Mouse (Mus musculus) embryonic facial prominence, embryonic 13.5 days (tissue): ENCODE measurements around the gene Prdx1. TPM values are rescaled to one million over a fixed set of nuclear protein-coding genes. Genes with fewer than 3 reads are reported as not detected.
"Not testable (repeated sequence)": the region's sequence is repeated elsewhere in the genome, so short reads cannot be mapped to it uniquely, and the experiment has no call there.

Experiments
- ATAC-seq: fragments of 200-750 bp; cut with Nextera tagmentation; 2 replicates; pipeline ENCODE4 v1.8.0; 2017; ENCODE audit warnings: low read depth; ENCODE audit not compliant: insufficient number of reproducible peaks, insufficient read depth, low FRiP score, low TSS enrichment
- H3K27ac ChIP-seq: fragments of 300-500 bp; sonication (generic); 2 replicates; pipeline ENCODE4 v1.5.1; 2015; ENCODE audit warnings: moderate library complexity, mild to moderate bottlenecking, inconsistent platforms
- H3K27me3 ChIP-seq: fragments of 300-500 bp; sonication (generic); 2 replicates; pipeline ENCODE4 v1.6.1; 2015; ENCODE audit warnings: mild to moderate bottlenecking, inconsistent platforms
- H3K36me3 ChIP-seq: fragments of 300-500 bp; sonication (generic); 2 replicates; pipeline ENCODE4 v1.6.1; 2015; ENCODE audit warnings: mild to moderate bottlenecking, inconsistent platforms
- H3K4me1 ChIP-seq: fragments of 300-500 bp; sonication (generic); 2 replicates; pipeline ENCODE4 v1.6.1; 2015; ENCODE audit warnings: inconsistent platforms
- H3K4me2 ChIP-seq: fragments of 300-500 bp; sonication (generic); 2 replicates; pipeline ENCODE4 v1.6.1; 2015; ENCODE audit warnings: moderate library complexity, mild to moderate bottlenecking, inconsistent platforms
- H3K4me3 ChIP-seq: fragments of 300-500 bp; sonication (generic); 2 replicates; pipeline ENCODE4 v1.5.1; 2015; ENCODE audit warnings: mild to moderate bottlenecking, inconsistent platforms
- H3K9ac ChIP-seq: fragments of 300-500 bp; sonication (generic); 2 replicates; pipeline ENCODE4 v1.6.1; 2015; ENCODE audit warnings: mild to moderate bottlenecking, inconsistent platforms
- H3K9me3 ChIP-seq: fragments of 300-500 bp; sonication (generic); 2 replicates; pipeline ENCODE4 v1.6.1; 2016; ENCODE audit warnings: inconsistent platforms
- WGBS: fragments of 180-500 bp; shearing (Covaris S2); methylation state at CpG from one replicate; pipeline ENCODE4 v1.1.7; 2015; ENCODE audit warnings: mixed read lengths; 5-methylcytosine and 5-hydroxymethylcytosine counted together
- polyA plus RNA-seq: library from polyadenylated mRNA; unstranded; fragments of >200 nt; fragmentation: Nextera tagmentation; extraction: Ambion mirVana; gene quantifications from 2 replicates; pipeline ENCODE4 v1.2.1, GENCODE M21; 2015

Prdx1 gene
- polyA plus RNA-seq, 1 experiment from 2014 or later = 1,215 TPM

DNA sequence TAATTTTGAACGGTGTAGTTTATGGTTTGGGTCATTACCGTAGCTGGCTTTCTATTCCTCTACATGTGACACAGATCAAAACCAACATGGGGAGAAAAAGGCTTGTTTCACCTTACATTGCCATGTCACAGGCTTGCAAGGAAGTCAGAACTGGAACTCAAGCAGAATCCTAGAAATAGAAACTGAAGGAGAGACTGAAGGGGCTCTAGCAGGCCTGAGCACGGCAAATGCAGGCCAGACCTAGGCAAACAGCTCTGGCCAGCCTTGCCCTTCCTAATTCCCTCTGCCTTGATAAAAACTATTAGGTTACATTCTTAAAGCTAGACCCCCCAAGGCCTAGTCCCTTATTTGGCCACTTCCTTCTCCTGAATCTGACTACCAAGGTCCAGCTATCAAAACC, 29.7 kb upstream of the Prdx1 start:
- H3K4me2 ChIP-seq = no peak overlapping the region
- no peak for ATAC-seq
- no peaks in the 10 kb centered on the region for H3K36me3 ChIP-seq
- 59% methylated on average over 3 of the region's 3 CpGs for WGBS
- no peak overlapping the region for H3K9ac ChIP-seq
- no peak overlapping the region for H3K4me3 ChIP-seq
- H3K27me3 ChIP-seq = no peaks in the 10 kb centered on the region
- H3K27ac ChIP-seq = no peak overlapping the region
- H3K4me1 ChIP-seq = peaks cover 3% of the 10 kb centered on the region; the same call in 1 of the 2 replicates
- no peaks in the 10 kb centered on the region for H3K9me3 ChIP-seq

DNA sequence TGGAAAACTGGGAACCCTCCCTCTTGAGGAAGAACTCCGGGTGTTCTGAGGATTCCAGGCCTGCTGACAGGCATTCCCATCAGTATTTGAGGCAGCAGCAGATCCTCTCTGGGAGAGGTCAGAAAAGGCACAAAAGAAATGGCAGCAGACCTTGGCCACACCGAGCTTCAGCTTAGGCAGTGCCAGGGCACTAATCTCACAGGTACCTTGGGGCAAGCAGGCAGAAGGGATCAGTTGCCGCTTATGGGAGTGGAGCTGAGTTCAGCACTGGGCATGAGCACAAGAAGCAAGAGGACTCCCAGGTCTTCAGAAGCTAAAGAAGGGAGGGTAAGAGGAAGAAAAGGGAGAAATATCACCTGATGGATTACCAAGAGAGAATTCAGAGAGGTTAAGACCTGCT, 27.4 kb upstream of the Prdx1 start:
- no peak overlapping the region for H3K9ac ChIP-seq
- no peak for ATAC-seq
- H3K36me3 ChIP-seq = no peaks in the 10 kb centered on the region
- H3K27ac ChIP-seq = no peak overlapping the region
- H3K9me3 ChIP-seq = no peaks in the 10 kb centered on the region
- H3K4me2 ChIP-seq = no peak overlapping the region
- 53% methylated on average over 3 of the region's 3 CpGs for WGBS
- H3K4me1 ChIP-seq = no peaks in the 10 kb centered on the region
- no peak overlapping the region for H3K4me3 ChIP-seq
- no peaks in the 10 kb centered on the region for H3K27me3 ChIP-seq

DNA sequence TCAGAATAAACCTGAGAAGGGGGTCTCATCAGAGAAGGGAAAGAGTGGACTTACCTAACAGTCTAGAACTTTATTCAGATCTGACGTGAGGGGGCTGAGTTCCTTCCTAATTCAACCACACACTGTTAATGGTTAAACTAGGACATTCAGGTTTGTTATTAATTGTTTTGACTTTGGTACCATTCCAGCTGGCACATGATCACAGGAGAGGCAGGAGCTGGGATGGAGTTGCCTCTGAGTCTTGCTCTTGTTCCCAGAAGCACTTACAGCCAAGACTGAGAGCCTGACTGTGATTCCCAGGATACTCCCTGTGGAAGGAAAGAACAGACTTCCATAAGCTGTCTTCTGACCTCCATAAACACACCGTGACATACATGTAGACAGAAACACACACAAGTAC, 25.9 kb upstream of the Prdx1 start:
- no peaks in the 10 kb centered on the region for H3K36me3 ChIP-seq
- no peak overlapping the region for H3K4me2 ChIP-seq
- no peaks in the 10 kb centered on the region for H3K27me3 ChIP-seq
- H3K4me3 ChIP-seq = no peak overlapping the region
- no peak for ATAC-seq
- H3K4me1 ChIP-seq = no peaks in the 10 kb centered on the region
- no peaks in the 10 kb centered on the region for H3K9me3 ChIP-seq
- no peak overlapping the region for H3K27ac ChIP-seq
- no peak overlapping the region for H3K9ac ChIP-seq
- 79% methylated on average over 2 of the region's 2 CpGs for whole genome bisulfite sequencing

DNA sequence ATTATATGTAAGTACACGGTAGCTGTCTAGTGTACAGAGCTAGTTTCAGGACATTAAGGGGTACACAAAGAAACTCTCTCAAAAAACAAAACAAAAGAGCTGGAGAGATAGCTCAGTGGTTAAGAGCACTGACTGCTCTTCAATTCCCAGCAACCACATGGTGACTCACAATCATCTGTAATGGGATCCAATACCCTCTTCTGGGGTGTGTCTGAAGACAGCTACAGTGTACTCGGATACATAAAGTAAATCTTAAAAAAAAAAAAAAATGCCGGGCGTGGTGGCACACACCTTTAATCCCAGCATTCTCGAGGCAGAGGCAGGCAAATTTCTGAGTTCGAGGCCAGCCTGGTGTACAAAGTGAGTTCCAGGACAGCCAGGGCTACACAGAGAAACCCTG, 25.4 kb upstream of the Prdx1 start:
- H3K27me3 ChIP-seq, H3K4me2 ChIP-seq, H3K9me3 ChIP-seq, H3K27ac ChIP-seq, H3K4me3 ChIP-seq, H3K36me3 ChIP-seq, H3K4me1 ChIP-seq, ATAC-seq, H3K9ac ChIP-seq: not testable (repeated sequence)
- WGBS = 88% methylated on average over 6 of the region's 6 CpGs

DNA sequence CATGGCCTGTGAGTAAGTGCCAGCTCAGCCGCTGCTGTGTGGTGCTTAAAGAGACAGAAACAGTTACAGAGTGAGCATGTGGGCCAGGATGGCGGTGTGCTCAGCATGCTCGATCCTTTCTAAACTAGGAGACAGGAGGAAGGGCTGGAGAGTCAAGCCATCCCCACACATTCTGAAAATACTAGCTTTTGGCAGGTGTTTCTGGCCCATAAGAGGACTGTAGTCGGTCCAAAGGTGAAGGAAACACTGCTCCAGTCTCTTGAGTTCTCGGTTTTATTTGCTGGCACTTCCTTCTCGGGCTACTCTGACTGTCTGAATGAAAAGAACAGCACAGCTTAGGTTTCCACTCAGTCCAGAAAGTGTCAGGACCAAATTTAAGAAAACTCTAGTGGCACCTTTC, 24.5 kb upstream of the Prdx1 start:
- H3K27ac ChIP-seq = no peak overlapping the region
- no peaks in the 10 kb centered on the region for H3K27me3 ChIP-seq
- ATAC-seq = no peak
- no peaks in the 10 kb centered on the region for H3K9me3 ChIP-seq
- no peak overlapping the region for H3K4me2 ChIP-seq
- H3K9ac ChIP-seq = no peak overlapping the region
- H3K36me3 ChIP-seq = no peaks in the 10 kb centered on the region
- no peak overlapping the region for H3K4me3 ChIP-seq
- WGBS = 74% methylated on average over 6 of the region's 6 CpGs
- no peaks in the 10 kb centered on the region for H3K4me1 ChIP-seq

DNA sequence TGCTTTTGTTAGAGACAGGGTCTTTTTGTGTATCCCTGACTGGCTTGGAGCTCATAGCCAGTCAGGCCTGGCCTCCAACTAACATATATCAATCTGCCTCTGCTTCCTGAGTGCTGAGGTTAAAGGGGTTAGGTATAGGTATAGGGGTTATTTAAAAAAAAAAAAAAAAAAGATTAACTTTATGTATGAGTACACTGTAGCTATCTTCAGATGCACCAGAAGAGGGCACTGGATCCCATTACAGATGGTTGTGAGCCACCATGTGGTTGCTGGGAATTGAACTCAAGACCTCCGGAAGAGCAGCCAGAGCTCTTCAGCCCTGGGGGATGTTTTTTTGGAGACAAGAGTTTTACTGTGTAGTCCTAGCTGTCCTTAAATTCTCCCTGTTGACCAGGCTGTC, 23.3 kb upstream of the Prdx1 start:
- no peak overlapping the region for H3K4me2 ChIP-seq
- H3K27me3 ChIP-seq = no peaks in the 10 kb centered on the region
- no peaks in the 10 kb centered on the region for H3K36me3 ChIP-seq
- no peak for ATAC-seq
- WGBS = 94% methylated on average over 1 of the region's 1 CpGs
- no peaks in the 10 kb centered on the region for H3K4me1 ChIP-seq
- H3K27ac ChIP-seq = no peak overlapping the region
- H3K9ac ChIP-seq = no peak overlapping the region
- no peaks in the 10 kb centered on the region for H3K9me3 ChIP-seq
- no peak overlapping the region for H3K4me3 ChIP-seq

DNA sequence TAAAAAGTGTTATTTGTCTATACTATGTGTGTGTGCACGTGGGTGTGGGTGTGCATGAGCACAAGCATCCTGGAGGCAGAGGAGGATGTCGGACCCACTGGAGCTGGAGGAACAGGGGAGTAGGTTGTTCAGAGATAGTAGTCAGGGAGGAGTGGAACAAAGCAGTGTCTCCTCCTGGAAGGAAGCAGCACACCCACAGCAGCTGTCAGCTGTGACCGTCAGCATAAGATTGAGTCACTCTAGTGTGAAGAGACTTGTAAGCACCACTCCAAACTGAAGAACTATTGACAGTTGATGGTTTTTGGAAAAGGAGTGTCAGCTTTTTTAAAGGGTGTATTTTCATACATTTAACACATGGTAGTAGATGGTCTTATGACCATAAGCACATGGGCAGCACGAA, 18.7 kb upstream of the Prdx1 start:
- no peak for ATAC-seq
- Histone ChIP-seq H3K4me1 (0 out of 2 replicates have a peak, but pooled peaks cover 3% of the 10 kb centered on the region), H3K27me3 (no peaks in the 10 kb centered on the region), H3K36me3 (no peaks in the 10 kb centered on the region), H3K9me3 (no peaks in the 10 kb centered on the region), H3K9ac (no peak overlapping the region), H3K4me2 (no peak overlapping the region), H3K27ac (no peak overlapping the region), H3K4me3 (no peak overlapping the region)
- 68% methylated on average over 4 of the region's 4 CpGs for WGBS

DNA sequence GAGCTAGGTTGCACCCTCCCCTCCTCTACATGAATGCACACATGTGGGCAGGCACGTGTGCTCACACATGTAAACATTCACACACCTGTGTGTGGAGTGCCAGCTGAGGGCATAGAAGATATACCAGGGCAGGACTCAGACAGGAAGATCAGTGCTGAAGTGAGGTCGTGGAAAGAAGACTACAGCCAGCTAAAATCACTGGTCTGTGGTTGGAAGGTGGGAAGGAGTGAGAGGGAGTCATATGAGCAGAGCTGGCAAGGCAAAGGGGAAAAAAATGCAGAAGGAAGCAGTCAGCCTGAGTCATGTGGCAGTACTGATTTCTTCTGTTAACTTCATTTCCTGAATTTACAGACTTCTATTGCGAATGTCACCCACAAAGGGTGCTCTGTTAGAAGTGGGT, 17.2 kb upstream of the Prdx1 start:
- Histone ChIP-seq H3K9ac (no peak overlapping the region), H3K4me1 (0 out of 2 replicates have a peak, but pooled peaks cover 3% of the 10 kb centered on the region), H3K27me3 (no peaks in the 10 kb centered on the region), H3K9me3 (no peaks in the 10 kb centered on the region), H3K36me3 (no peaks in the 10 kb centered on the region), H3K27ac (no peak overlapping the region), H3K4me2 (no peak overlapping the region), H3K4me3 (no peak overlapping the region)
- ATAC-seq = no peak
- 53% methylated on average over 3 of the region's 3 CpGs for WGBS

DNA sequence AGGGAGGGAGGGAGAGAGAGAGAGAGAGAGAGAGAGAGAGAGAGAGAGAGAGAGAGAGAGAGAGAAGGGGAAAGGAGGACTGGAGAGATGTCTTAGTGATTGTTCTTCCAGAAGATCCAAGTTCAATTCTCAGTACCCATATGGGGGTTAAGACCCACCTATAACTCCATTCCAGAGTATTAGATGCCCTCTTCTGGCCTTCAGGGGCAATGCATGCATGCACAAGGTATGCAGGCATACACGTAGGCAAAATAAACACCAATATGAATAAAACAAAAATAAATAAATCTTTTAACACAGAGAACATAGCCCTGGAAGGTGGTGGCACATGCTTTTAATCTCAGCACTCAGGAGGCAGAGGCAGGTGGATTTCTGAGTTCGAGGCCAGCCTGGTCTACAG, 16.1 kb upstream of the Prdx1 start:
- Histone ChIP-seq H3K4me3 (no peak overlapping the region), H3K27me3 (no peaks in the 10 kb centered on the region), H3K4me2 (no peak overlapping the region), H3K36me3 (no peaks in the 10 kb centered on the region), H3K9me3 (no peaks in the 10 kb centered on the region), H3K4me1 (0 out of 2 replicates have a peak, but pooled peaks cover 3% of the 10 kb centered on the region), H3K9ac (no peak overlapping the region), H3K27ac (no peak overlapping the region)
- WGBS = 56% methylated on average over 2 of the region's 2 CpGs
- ATAC-seq = no peak

DNA sequence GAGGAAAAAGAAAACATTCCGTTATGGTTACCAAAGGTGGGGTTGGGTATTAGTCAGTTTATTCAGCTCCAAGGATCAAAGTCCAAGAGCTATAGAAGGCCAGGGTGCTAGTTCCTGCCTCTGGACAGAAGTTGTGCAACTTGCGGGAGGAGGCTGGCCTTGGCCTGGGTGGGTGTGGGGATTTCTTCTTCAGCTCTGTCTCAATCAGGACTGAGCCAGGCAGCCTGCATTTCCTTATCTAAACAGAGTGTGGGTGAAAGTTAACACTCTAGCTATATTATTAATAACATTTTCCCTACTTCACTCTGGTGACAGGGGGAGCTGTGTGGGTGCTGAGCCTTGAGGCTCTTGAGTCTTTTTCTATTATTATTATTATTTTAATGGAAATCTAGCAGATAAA, 12.6 kb upstream of the Prdx1 start:
- Histone ChIP-seq H3K4me1 (0 out of 2 replicates have a peak, but pooled peaks cover 3% of the 10 kb centered on the region), H3K27me3 (no peaks in the 10 kb centered on the region), H3K9me3 (no peaks in the 10 kb centered on the region), H3K27ac (no peak overlapping the region), H3K36me3 (no peaks in the 10 kb centered on the region), H3K4me3 (no peak overlapping the region), H3K9ac (no peak overlapping the region), H3K4me2 (no peak overlapping the region)
- 75% methylated on average over 2 of the region's 2 CpGs for WGBS
- no peak for ATAC-seq

DNA sequence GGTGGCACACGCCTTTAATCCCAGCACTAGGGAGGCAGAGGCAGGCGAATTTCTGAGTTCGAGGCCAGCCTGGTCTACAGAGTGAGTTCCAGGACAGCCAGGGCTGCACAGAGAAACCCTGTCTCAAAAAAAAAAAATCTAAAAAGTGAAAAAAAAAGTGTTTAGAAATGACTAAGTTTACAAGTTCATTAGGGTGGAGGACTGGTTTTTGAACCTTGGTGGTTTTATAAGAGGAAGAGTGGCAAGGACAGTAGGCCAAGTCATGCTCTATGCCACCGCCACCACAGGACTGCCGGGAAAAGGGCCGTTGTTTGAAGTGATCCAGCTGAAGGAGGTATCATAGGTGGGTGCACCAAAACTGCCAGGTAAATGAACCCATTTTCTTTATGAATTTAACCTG, 10.6 kb upstream of the Prdx1 start:
- not testable (repeated sequence) for ATAC-seq, H3K27me3 ChIP-seq, H3K36me3 ChIP-seq, H3K4me1 ChIP-seq, H3K4me2 ChIP-seq, H3K9me3 ChIP-seq, H3K27ac ChIP-seq, H3K9ac ChIP-seq, H3K4me3 ChIP-seq
- 91% methylated on average over 6 of the region's 6 CpGs for WGBS

DNA sequence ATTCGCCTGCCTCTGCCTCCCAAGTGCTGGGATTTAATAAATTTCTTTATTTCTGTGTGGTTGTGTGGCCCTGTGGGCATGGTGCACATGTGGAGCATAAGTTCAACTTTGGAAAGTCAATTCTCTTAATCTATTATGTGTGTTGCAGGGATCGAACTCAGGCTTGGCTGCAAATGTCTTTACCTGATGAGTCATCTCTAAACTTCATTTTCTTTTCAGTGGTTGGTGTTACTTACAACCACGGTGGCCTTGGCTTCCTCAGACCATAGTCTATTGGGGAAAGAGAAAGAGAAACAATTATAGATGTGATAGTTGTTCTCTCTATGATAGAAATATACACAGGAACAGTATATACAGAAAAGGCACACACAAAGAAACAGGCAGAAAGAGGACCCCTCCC, 9.3 kb upstream of the Prdx1 start:
- no peak for ATAC-seq
- Histone ChIP-seq H3K4me2 (no peak overlapping the region), H3K4me1 (no peaks in the 10 kb centered on the region), H3K4me3 (no peak overlapping the region), H3K27ac (no peak overlapping the region), H3K36me3 (no peaks in the 10 kb centered on the region), H3K9me3 (no peaks in the 10 kb centered on the region), H3K9ac (no peak overlapping the region), H3K27me3 (no peaks in the 10 kb centered on the region)
- 84% methylated on average over 3 of the region's 3 CpGs for WGBS

DNA sequence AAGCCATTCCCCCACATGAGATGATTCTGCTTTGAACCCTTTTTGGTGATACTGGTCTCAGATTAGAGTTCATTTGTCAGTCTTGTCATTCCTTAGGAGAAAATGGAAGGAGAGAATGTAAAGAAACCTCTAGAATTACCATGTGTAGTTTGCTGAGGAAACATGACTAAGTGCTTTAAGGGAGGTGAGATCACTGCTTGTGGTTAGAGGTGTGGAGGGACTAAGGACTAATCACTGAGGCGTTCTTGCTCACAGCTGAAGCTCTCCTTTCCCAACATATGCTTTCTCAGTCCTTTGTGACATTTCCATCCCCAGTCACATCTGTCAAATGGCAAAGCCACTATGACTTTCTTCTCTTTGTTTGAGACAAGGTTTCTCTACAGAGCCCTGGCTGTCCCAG, 7.5 kb upstream of the Prdx1 start:
- H3K4me1 ChIP-seq = no peaks in the 10 kb centered on the region
- H3K36me3 ChIP-seq = no peaks in the 10 kb centered on the region
- H3K4me2 ChIP-seq = no peak overlapping the region
- no peak overlapping the region for H3K4me3 ChIP-seq
- 83% methylated on average over 1 of the region's 1 CpGs for WGBS
- no peaks in the 10 kb centered on the region for H3K27me3 ChIP-seq
- no peaks in the 10 kb centered on the region for H3K9me3 ChIP-seq
- ATAC-seq = no peak
- no peak overlapping the region for H3K9ac ChIP-seq
- H3K27ac ChIP-seq = no peak overlapping the region
